Mouse (Mus musculus) CD4-positive, CD25-positive, alpha-beta regulatory T cell (primary cell): Measurements from ENCODE around the gene Grin2d. TPM values are rescaled to one million over a fixed set of nuclear protein-coding genes. Genes with fewer than 3 reads are reported as not detected.

Source experiments
- polyA plus RNA-seq: library from polyadenylated mRNA; unstranded; fragments of 100-300 nt; shearing (Covaris generic); gene quantifications from one replicate; pipeline ENCODE4 v1.2.1, GENCODE M21; 2017

Grin2d gene
- polyA plus RNA-seq = 1.2 TPM

GRCm38 (mm10) chr7:45878278-45878677 lies at the start of gene Grin2d:
Gene Grin2d, minus strand, starts transcription at chr7:45878378.

GRCm38 (mm10) chr7:45923762-45924428 lies 45.7 kb upstream of the Grin2d start, which contains the start of gene Ccdc114:
Gene Ccdc114, plus strand, starts transcription at chr7:45924072.

GRCm38 (mm10) chr7:45921242-45921621 lies 43.1 kb upstream of the Grin2d start, which contains the start of gene Emp3:
Gene Emp3, minus strand, starts transcription at chr7:45921404.

GRCm38 (mm10) chr7:45896517-45897257 lies 18.5 kb upstream of the Grin2d start, which contains the start of the genes Syngr4 and Tmem143:
Gene Syngr4, minus strand, starts transcription at chr7:45896714.
Gene Tmem143, plus strand, starts transcription at chr7:45896941.

GRCm38 (mm10) chr7:45872624-45873023 lies 5.6 kb downstream of the Grin2d start, which contains the start of gene Kdelr1:
Gene Kdelr1, plus strand, starts transcription at chr7:45872772.

GRCm38 (mm10) chr7:45830427-45831127 lies 47.6 kb downstream of the Grin2d start, which contains the start of gene Grwd1:
Gene Grwd1, minus strand, starts transcription at chr7:45830944.

GRCm38 (mm10) chr7:45824598-45824997 lies 53.6 kb downstream of the Grin2d start, which contains the start of gene Kcnj14:
Gene Kcnj14, minus strand, starts transcription at chr7:45824782.

GRCm38 (mm10) chr7:45813787-45814779 lies 64.1 kb downstream of the Grin2d start, which contains the start of gene Cyth2:
Gene Cyth2, minus strand, starts transcription at chr7:45814581.

GRCm38 (mm10) chr7:45784524-45785372 lies 93.4 kb downstream of the Grin2d start, which contains the start of gene Sult2b1:
Gene Sult2b1, minus strand, starts transcription at chr7:45784669.

GRCm38 (mm10) chr7:45783511-45784091 lies 94.6 kb downstream of the Grin2d start, which contains the start of gene Lmtk3:
Gene Lmtk3, plus strand, starts transcription at chr7:45783738.

Other genes with a start within 250 kb of the Grin2d start
- gene Mamstr, start 238.4 kb downstream of the Grin2d start, polyA plus RNA-seq = 1.7 TPM
- 0.12 TPM for gene Fut2, start 212.0 kb downstream of the Grin2d start, polyA plus RNA-seq
- gene Ntn5, start 194.4 kb downstream of the Grin2d start, polyA plus RNA-seq = 0.32 TPM
- gene Sec1, start 184.0 kb downstream of the Grin2d start, polyA plus RNA-seq = 0.35 TPM
- 8.4 TPM for gene Car11, start 178.5 kb downstream of the Grin2d start, polyA plus RNA-seq
- gene Dbp, start 173.3 kb downstream of the Grin2d start, polyA plus RNA-seq = 53.0 TPM
- gene Rpl18, start 162.9 kb downstream of the Grin2d start, polyA plus RNA-seq = 1,454 TPM
- gene Sphk2, start 160.4 kb downstream of the Grin2d start, polyA plus RNA-seq = 36.3 TPM
- gene Fam83e, start 157.2 kb downstream of the Grin2d start, polyA plus RNA-seq = 0.43 TPM
- gene Spaca4, start 152.6 kb downstream of the Grin2d start, polyA plus RNA-seq = not detected
- gene Lmtk3, start 94.6 kb downstream of the Grin2d start, polyA plus RNA-seq = 0.04 TPM
- 3.0 TPM for gene Sult2b1, start 93.7 kb downstream of the Grin2d start, polyA plus RNA-seq
- 87.9 TPM for gene Cyth2, start 63.8 kb downstream of the Grin2d start, polyA plus RNA-seq
- not detected for gene Kcnj14, start 53.6 kb downstream of the Grin2d start, polyA plus RNA-seq
- 37.3 TPM for gene Grwd1, start 47.4 kb downstream of the Grin2d start, polyA plus RNA-seq
- 90.8 TPM for gene Kdelr1, start 5.6 kb downstream of the Grin2d start, polyA plus RNA-seq
- gene Syngr4, start 18.3 kb upstream of the Grin2d start, polyA plus RNA-seq = not detected
- gene Tmem143, start 18.6 kb upstream of the Grin2d start, polyA plus RNA-seq = 9.6 TPM
- gene Emp3, start 43.0 kb upstream of the Grin2d start, polyA plus RNA-seq = 699 TPM
- 2.2 TPM for gene Ccdc114, start 45.7 kb upstream of the Grin2d start, polyA plus RNA-seq
- not detected for gene Abcc6, start 151.9 kb upstream of the Grin2d start, polyA plus RNA-seq
- gene Nomo1, start 155.3 kb upstream of the Grin2d start, polyA plus RNA-seq = 40.4 TPM
- not detected for gene Kcnj11, start 222.4 kb upstream of the Grin2d start, polyA plus RNA-seq